Mouse (Mus musculus) testis, postnatal 14 days (tissue): Measurements from ENCODE around the gene Atp2a1.
"Not testable (repeated sequence)": the region's sequence is repeated elsewhere in the genome, so short reads cannot be mapped to it uniquely, and the experiment has no call there.

ENCODE experiments used
- DNase-seq: peaks from one replicate; pipeline ENCODE4 v3.0.0; 2021; ENCODE audit warnings: low spot score

Gene Atp2a1

DNA sequence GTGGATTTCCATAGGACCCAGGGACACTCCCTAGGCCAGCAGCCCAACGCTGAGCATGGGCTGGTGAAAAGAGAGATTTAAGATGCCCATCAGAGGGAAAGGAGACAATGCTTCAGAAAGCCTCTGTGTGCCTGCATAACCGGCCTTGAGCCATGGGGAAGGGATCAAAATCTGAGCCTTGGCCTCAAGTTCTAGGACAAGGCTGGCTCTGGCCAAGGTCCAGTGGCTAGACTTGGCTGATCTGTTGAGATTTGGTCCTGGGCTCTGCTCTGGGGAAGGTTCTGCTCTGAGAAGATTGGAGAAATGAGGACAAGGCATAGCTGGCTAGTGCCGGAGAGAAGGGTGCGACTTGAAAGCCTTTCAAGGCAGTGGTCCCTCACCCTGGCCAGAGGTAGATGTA is 51.8 kb downstream of the Atp2a1 start:
- no peak for DNase-seq

DNA sequence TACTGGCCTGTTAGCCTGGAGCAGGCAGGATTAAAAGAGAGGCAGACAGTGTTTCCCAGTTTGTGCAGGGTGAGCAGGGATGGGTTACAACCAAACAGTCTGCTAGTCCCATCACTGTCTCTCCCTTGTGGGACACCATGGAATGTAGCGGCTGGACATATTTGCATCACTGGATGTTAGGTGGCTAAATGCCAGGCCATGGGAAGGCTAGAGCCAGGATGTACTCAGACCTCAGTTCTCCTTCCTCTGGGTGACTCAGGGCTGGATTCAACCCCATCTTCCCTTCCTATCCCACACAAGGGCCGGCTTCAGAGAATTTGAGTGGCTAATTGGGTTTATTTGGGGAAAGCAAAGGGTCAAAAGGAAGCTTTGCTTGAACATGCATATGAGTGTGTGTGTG is 54.2 kb downstream of the Atp2a1 start:
- DNase-seq, result no peak

DNA sequence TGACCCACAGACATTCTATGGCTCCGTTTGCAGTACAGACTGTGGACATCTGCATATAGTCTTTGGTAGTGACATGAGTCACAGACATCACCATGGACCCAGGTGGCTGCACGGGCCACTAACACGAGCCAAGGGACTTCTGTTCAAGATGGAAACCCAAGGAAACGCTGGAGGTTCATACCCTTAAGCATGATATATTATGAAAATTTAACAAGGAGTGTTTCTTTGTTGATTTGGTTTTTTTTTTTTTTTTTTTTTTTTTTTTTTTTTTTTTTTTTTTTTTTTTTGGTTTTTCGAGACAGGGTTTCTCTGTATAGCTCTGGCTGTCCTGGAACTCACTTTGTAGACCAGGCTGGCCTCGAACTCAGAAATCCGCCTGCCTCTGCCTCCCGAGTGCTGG is 60.4 kb downstream of the Atp2a1 start:
- DNase-seq, result not testable (repeated sequence)

- DNase-seq, result peak; percentile 74
Observed at GRCm38 (mm10) chr7:126399548-126399947, 63.4 kb downstream of the Atp2a1 start.

GRCm38 (mm10) chr7:126397822-126398221 is 65.1 kb downstream of the Atp2a1 start:
- DNase-seq, result no peak

DNA sequence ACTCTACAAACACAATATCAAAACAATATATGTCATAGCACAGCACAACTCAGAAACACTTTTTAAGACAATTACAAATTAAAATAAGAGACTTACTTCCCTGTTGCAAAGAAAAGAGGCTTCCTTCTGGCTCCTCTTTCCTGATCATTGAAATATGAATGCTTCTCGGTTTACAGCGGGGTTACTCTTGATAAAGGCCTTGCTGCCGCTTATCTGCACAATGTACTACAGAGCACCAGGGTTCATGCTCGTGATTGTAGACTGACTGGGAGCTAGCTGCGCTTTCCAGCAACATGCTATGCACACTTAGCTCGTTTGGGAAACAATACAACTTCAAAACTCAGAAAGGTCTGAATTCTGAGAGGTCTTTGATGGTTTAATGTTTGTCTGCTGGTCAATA is 65.7 kb downstream of the Atp2a1 start:
- DNase-seq, result no peak

DNA sequence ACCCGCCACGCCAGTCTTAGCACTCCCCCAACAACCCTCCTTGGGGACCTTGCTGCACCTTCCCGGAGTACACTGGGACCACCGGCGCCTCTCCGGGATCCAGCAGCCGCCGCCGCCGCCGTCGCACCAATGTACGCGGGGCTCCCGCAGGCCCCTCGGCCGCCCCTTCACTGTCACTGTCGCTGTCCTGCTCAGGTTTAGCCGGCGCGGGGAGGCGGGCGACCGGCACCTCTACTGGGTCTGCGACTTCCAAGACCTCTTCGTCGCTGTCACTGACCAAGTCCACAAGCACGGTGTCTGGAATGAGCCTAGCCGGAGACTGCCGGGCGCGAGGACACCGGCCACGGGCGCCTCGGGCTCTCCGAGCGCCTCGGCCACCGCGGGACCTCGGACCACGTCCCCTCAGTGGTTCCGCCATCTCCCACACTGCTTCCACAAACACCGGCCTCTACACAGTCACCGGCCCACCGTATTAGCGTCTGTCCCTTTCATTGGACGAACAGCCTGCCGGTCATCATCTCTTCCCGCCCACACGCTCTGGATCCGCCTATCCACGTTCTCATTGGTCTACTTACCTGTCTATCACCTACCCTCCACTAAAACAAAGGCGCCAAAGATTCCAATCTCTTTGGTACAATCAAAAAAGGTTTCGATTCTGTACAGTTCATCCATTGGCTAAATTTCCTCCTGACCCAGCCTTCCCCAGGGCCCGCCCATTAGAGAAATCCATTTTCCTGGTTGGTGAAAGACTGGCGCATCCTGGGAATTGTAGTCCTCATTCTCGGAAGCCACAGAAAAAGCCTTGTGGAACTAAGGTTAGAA is 66.4 kb downstream of the Atp2a1 start, which contains the start of gene Nfatc2ip:
Gene Nfatc2ip (minus strand): TSS at position 440 of the 822 bp plus-strand sequence.
- peak; percentile 93 for DNase-seq
